Mouse (Mus musculus): ENCODE measurements around the gene Bloc1s2.

DNA sequence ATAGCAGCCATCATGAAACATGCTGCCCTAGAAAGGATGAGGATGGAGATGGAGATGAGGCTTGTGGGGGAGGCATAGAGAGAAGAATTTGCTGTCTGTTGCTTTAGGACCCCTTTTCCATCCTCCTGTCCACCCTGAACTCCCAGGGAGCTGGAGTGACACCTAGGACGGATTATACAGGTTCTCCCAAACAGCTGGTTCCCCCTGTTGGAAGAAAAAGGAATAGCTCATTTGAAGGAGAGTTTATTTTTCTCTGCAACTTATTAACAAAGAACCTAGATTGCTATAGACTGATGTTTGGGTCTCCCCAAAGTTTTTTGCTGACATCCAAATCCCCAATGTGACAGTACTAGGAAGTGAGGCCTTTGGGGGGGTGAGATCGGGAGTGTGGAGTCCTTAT lies 2.1 kb upstream of the Bloc1s2 start:
- TF ChIP-seq CTCF (IDR thresholded peaks at IDR 0.05; ENCODE audit: extremely low read depth, insufficient read length, insufficient replicate concordance, low read depth, low read length) (peak; percentile 32; the same call in 1 of the 2 replicates), POLR2A (IDR thresholded peaks at IDR 0.05; ENCODE audit: low read depth, low read length) (no peak)

Data from small intestine, adult 2 months (tissue).